Mouse (Mus musculus): Measurements from ENCODE around the gene Smg9. TPM values are rescaled to one million over a fixed set of nuclear protein-coding genes. Genes with fewer than 3 reads are reported as not detected.

Gene Smg9
- total RNA-seq, 1 experiment = 25.7 TPM

DNA sequence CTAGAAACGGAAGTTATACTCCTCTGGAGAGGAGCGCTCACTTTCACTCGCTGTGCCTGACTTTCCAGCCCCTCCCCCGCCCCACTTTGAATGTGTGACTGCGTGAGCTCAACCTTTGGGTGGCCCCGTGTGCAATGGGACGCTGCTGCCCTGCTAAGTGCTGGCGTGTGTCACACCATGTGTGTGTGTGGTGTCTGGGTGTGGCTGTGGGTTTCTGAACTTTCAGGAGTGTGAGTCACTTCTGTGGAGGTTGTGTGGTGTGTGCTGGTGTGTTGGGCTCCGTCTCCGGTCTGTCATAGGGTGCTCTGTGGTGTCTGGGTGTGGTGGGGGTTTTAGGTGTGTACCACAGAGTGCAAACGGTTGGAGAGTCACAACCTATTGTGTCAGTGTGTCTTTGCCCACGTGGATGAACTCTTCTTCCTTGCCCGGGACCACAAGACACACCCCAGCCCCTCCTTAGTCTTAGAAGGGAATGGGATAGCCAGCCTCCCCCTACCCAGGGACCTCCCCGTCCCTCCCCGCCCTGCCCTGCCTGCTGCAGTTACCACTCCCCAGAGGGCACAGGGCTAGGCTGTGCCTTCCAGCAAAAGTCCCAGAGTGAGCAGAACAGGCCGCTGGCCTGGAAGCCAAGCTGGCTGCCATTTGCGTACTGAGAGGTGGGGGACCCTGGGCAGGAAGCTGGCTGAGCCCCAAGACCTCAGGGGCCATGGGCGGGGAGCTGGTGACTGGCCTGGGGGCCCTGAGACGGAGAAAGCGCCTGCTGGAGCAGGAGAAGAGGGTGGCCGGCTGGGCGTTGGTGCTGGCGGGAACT is 29.5 kb upstream of the Smg9 start, which contains the start of gene Kcnn4:
TSS of gene Kcnn4 (plus strand) at position 533 of the 811 bp plus-strand sequence.
- H3K4me3 ChIP-seq (ENCODE audit: insufficient read depth in 1 of 2, low read depth in 1 of 2, low read length in 2 of 2, poor library complexity in 1 of 2, severe bottlenecking in 1 of 2) = peak within 1 kb of the TSS; percentile 53 to 62; a peak in 3 of 4 replicates
- no peaks in the 10 kb centered on the region for H3K36me3 ChIP-seq (ENCODE audit: control insufficient read depth, insufficient read depth, low read length, poor library complexity, severe bottlenecking)
- peaks cover 0 to 21% of the 10 kb centered on the region in 2 experiments; a peak in 2 of 4 replicates for H3K4me1 ChIP-seq (ENCODE audit: control insufficient read depth in 2 of 2, insufficient read depth in 2 of 2, low read length in 2 of 2, poor library complexity in 1 of 2)
- H3K9me3 ChIP-seq (ENCODE audit: control insufficient read depth, insufficient read depth, low read depth, low read length) = no peaks in the 10 kb centered on the region
- in situ Hi-C loops (cut with MboI; ENCODE audit: low sequenced_read_pairs in 2 of 2, unreplicated experiment in 2 of 2) = loop anchor here (25.0 kb wide), 1 partner anchor 408 kb away; the partner anchor contains the start of genes Vmn1r180 (in 2 of the 2) and Vmn1r181 (in 2 of the 2)
- peak within 1 kb of the TSS; percentile 46; the same call in 1 of the 2 replicates for H3K9ac ChIP-seq (ENCODE audit: insufficient read depth, low read depth, low read length, poor library complexity, severe bottlenecking)
- TF ChIP-seq MAFK (IDR thresholded peaks at IDR 0.05; ENCODE audit: insufficient read depth, low read depth, low read length) (no peak), HCFC1 (IDR thresholded peaks at IDR 0.05; ENCODE audit: borderline replicate concordance, insufficient read depth, low read length) (no peak), ZNF384 (IDR thresholded peaks at IDR 0.05; ENCODE audit: low read depth, low read length) (no peak), CHD2 (IDR thresholded peaks at IDR 0.05; ENCODE audit: low read depth, low read length) (no peak), ZC3H11A (IDR thresholded peaks at IDR 0.05; ENCODE audit: borderline replicate concordance, low read depth, low read length) (no peak)
- H3K27ac ChIP-seq (ENCODE audit: insufficient read depth, low read depth, low read length, poor library complexity, severe bottlenecking) = no peak within 1 kb of the TSS
- DNase-seq (ENCODE audit: low read depth, low spot score) = no peak

DNA sequence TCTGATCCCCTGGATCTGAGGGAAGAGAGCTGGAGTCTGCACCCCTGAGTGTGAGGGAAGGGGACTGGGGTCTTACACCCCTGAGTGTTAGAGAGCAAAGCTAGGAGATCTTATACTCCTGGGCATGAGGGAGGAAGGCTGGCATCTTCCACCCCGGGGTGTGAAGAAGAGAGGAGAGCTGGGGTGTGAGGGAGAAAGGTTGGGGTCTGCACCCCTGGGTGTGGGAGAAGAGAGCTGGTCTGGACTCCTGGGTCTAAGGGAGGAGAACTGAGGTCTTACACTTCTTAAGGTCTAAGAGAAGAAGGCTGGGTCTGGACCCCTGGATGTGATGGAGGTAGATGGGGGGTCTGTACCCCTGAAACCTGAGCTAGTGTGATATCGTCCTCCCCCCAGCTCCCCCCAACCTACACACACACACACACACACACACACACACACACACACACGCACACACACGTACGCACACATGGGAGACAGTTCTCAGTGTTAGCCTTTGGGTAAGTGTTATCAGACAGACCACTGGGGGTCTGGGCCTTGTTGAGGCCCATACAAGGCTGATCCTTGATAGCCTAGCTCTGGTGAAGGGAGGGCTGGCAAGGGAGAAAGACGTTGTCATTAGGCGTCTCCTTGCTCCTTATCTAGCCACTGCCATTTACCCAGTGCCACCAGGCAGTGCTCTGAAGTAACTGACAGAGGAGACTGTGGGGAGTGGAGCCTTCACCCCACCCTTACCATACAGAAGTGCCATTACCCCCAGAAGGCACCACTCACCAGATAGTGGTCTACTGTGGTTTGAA is 28.2 kb upstream of the Smg9 start:
- H3K9ac ChIP-seq (ENCODE audit: insufficient read depth, low read depth, low read length, poor library complexity, severe bottlenecking) = no peak overlapping the region
- H3K27ac ChIP-seq (ENCODE audit: insufficient read depth, low read depth, low read length, poor library complexity, severe bottlenecking) = no peak overlapping the region
- TF ChIP-seq ZC3H11A (IDR thresholded peaks at IDR 0.05; ENCODE audit: borderline replicate concordance, low read depth, low read length) (no peak), HCFC1 (IDR thresholded peaks at IDR 0.05; ENCODE audit: borderline replicate concordance, insufficient read depth, low read length) (no peak), CHD2 (IDR thresholded peaks at IDR 0.05; ENCODE audit: low read depth, low read length) (no peak), MAFK (IDR thresholded peaks at IDR 0.05; ENCODE audit: insufficient read depth, low read depth, low read length) (no peak), ZNF384 (IDR thresholded peaks at IDR 0.05; ENCODE audit: low read depth, low read length) (no peak)

DNA sequence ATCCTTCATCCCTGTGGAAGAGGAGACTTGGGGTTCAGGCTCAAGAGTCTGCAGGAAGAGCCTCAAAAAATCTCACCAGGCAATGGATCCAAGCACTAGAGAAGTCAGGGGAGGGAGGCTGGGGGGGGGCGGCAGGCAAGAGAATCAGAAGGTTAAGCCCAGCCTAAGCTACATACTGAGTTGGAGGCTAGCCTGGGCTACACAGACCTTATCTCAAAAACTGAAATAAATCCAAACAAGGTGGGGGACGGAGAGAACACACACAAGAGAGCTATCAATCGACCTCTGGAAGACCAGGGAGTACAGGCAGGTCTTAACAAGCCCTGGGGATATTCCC is 27.6 kb upstream of the Smg9 start:
- in situ Hi-C loops (cut with MboI; ENCODE audit: low sequenced_read_pairs in 2 of 2, unreplicated experiment in 2 of 2) = loop anchor here (25.0 kb wide), 1 partner anchor 409 kb away; the partner anchor contains the start of genes Vmn1r180 (in 2 of the 2) and Vmn1r181 (in 2 of the 2)
- TF ChIP-seq MAFK (IDR thresholded peaks at IDR 0.05; ENCODE audit: insufficient read depth, low read depth, low read length) = no peak
- H3K36me3 ChIP-seq (ENCODE audit: control insufficient read depth, insufficient read depth, low read length, poor library complexity, severe bottlenecking) = no peaks in the 10 kb centered on the region

More for the DNA sequence above, 28.2 kb upstream of the Smg9 start:
- Histone ChIP-seq H3K36me3 (ENCODE audit: control insufficient read depth, insufficient read depth, low read length, poor library complexity, severe bottlenecking) (no peaks in the 10 kb centered on the region), H3K9me3 (ENCODE audit: control insufficient read depth, insufficient read depth, low read depth, low read length) (no peaks in the 10 kb centered on the region), H3K4me1 (ENCODE audit: control insufficient read depth in 2 of 2, insufficient read depth in 2 of 2, low read length in 2 of 2, poor library complexity in 1 of 2) (peaks cover 0 to 21% of the 10 kb centered on the region in 2 experiments; a peak in 2 of 4 replicates), H3K4me3 (ENCODE audit: insufficient read depth in 1 of 2, low read depth in 1 of 2, low read length in 2 of 2, poor library complexity in 1 of 2, severe bottlenecking in 1 of 2) (no peak overlapping the region)
- DNase-seq (ENCODE audit: low read depth, low spot score) = no peak
- in situ Hi-C loops (cut with MboI; ENCODE audit: low sequenced_read_pairs in 2 of 2, unreplicated experiment in 2 of 2) = loop anchor here (25.0 kb wide), 1 partner anchor 409 kb away; the partner anchor contains the start of genes Vmn1r180 (in 2 of the 2) and Vmn1r181 (in 2 of the 2)

DNA sequence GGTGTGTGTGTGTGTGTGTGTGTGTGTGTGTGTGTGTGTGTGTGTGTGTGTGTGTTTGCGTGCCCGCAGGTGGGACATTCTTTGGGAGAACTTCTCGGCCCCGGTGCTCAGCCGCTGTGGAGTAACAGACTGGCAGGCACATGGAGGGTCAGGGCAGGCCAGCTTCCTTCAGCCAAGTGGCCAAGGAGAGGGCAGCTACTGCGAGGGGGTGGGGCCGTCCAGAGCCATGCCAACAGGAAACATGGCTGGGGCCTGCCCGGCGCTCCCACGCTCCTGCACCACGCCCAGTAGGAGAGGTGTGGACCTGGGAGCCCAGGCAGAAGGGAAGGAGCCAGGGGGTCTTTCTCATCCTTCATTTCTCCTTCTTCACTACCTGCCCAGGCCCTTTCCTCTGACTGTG is 27.1 kb upstream of the Smg9 start:
- H3K4me3 ChIP-seq (ENCODE audit: insufficient read depth in 1 of 2, low read depth in 1 of 2, low read length in 2 of 2, poor library complexity in 1 of 2, severe bottlenecking in 1 of 2) = no peak overlapping the region
- peaks cover 0 to 26% of the 10 kb centered on the region in 2 experiments; a peak in 2 of 4 replicates for H3K4me1 ChIP-seq (ENCODE audit: control insufficient read depth in 2 of 2, insufficient read depth in 2 of 2, low read length in 2 of 2, poor library complexity in 1 of 2)
- no peaks in the 10 kb centered on the region for H3K36me3 ChIP-seq (ENCODE audit: control insufficient read depth, insufficient read depth, low read length, poor library complexity, severe bottlenecking)
- TF ChIP-seq HCFC1 (IDR thresholded peaks at IDR 0.05; ENCODE audit: borderline replicate concordance, insufficient read depth, low read length) = no peak
- in situ Hi-C loops (cut with MboI; ENCODE audit: low sequenced_read_pairs in 2 of 2, unreplicated experiment in 2 of 2) = loop anchor here (25.0 kb wide), 1 partner anchor 410 kb away; the partner anchor contains the start of genes Vmn1r180 (in 2 of the 2) and Vmn1r181 (in 2 of the 2)
- no peak overlapping the region for H3K9ac ChIP-seq (ENCODE audit: insufficient read depth, low read depth, low read length, poor library complexity, severe bottlenecking)
- no peak overlapping the region for H3K27ac ChIP-seq (ENCODE audit: insufficient read depth, low read depth, low read length, poor library complexity, severe bottlenecking)
- DNase-seq (ENCODE audit: low read depth, low spot score) = no peak
- H3K9me3 ChIP-seq (ENCODE audit: control insufficient read depth, insufficient read depth, low read depth, low read length) = no peaks in the 10 kb centered on the region

More for the DNA sequence above, 27.6 kb upstream of the Smg9 start:
- peaks cover 0 to 25% of the 10 kb centered on the region in 2 experiments; a peak in 2 of 4 replicates for H3K4me1 ChIP-seq (ENCODE audit: control insufficient read depth in 2 of 2, insufficient read depth in 2 of 2, low read length in 2 of 2, poor library complexity in 1 of 2)
- no peak overlapping the region for H3K27ac ChIP-seq (ENCODE audit: insufficient read depth, low read depth, low read length, poor library complexity, severe bottlenecking)
- H3K4me3 ChIP-seq (ENCODE audit: insufficient read depth in 1 of 2, low read depth in 1 of 2, low read length in 2 of 2, poor library complexity in 1 of 2, severe bottlenecking in 1 of 2) = no peak overlapping the region
- H3K9ac ChIP-seq (ENCODE audit: insufficient read depth, low read depth, low read length, poor library complexity, severe bottlenecking) = no peak overlapping the region
- no peak for DNase-seq (ENCODE audit: low read depth, low spot score)
- no peaks in the 10 kb centered on the region for H3K9me3 ChIP-seq (ENCODE audit: control insufficient read depth, insufficient read depth, low read depth, low read length)

Measured in ES-E14 (cell line).